Mouse (Mus musculus): ENCODE measurements at regions not wholly inside any gene's neighbourhood (a gene's known extent, or its start where the extent isn't known, plus 50 kb on each side); places are given as distances from the start of the nearest gene placed in this dataset.
A peak's percentile ranks its signal among the peaks of the same experiment; 100 is the strongest.

DNA sequence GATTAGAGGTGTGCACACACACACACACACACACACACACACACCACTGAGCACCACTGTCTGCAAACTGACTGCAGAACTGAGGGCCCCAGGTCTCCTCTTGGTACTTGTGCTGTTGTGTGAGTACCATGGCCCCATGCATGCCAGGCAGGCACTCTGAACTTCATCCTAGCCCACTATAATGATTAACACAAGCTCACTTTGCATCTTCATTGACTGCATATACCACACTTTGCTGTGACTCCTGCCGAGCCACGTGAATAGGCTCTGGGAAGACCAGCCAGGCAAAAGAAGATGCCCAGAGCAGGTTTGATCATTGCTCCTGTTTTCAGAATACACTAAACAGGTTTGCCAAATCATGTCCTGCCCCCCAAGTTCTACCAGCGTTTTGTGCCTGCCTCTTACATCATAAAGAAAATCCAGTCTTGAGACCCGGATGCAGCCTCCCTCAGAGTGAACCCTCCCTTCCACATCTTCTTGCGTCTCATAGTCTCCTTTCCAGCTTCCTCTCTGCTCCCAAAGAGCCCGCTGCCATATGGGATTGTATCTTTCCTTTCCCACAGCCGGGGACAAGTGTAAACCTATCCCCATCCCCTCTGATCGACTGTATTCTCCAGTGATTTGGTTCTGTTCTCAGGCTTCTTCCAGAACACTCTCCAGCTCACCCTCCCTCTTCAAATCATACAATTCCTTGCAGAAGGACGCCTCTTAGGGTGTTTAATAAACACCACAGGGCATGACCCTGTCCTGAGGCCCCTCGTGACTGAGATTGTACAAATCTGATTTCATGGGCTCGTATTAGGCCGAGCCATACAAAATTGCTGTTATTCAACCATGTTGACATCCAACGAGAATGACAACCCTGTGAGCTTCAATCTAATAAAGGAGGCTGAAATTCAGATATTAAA is 215.6 kb upstream of the Jarid2 start:
- Histone ChIP-seq H3K36me3 (ENCODE audit: control insufficient read depth, insufficient read depth, low read length, poor library complexity, severe bottlenecking) (no peaks in the 10 kb centered on the region), H3K27me3 (ENCODE audit: control insufficient read depth, insufficient read depth, low read length, poor library complexity, severe bottlenecking) (no peaks in the 10 kb centered on the region)
- DNase-seq (ENCODE audit: low read depth, low spot score), result no peak

DNA sequence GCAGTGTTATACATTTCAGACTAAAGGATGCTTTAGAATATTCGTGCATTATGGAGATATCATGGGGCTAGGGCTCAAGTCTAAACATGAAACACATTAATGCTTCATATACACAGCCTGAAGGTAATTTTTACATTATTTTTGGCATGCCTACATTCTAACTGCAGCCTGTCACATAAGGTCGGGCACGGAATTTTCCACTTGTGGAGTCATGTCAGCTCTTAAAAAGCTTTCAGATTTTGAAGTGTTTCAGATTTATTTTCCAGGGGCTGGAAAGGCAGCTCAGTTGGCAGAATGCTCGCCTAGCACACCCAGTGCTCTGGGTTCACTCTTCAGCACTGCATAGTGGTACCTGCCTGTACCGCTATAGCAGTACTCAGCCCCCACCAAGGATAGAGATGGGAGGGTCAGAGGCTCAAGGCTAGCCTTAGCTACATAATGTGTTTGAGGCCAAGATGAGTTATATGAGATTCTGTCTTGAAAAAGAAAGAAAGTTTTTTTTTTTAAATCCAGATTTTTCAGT is 214.6 kb upstream of the Jarid2 start:
- H3K27me3 ChIP-seq (ENCODE audit: control insufficient read depth, insufficient read depth, low read length, poor library complexity, severe bottlenecking), result no peaks in the 10 kb centered on the region
- H3K36me3 ChIP-seq (ENCODE audit: control insufficient read depth, insufficient read depth, low read length, poor library complexity, severe bottlenecking), result no peaks in the 10 kb centered on the region
- DNase-seq (ENCODE audit: low read depth, low spot score), result no peak

GRCm38 (mm10) chr13:44516863-44517262 is 212.4 kb upstream of the Jarid2 start:
- Histone ChIP-seq H3K27me3 (ENCODE audit: control insufficient read depth, insufficient read depth, low read length, poor library complexity, severe bottlenecking) (no peaks in the 10 kb centered on the region), H3K36me3 (ENCODE audit: control insufficient read depth, insufficient read depth, low read length, poor library complexity, severe bottlenecking) (no peaks in the 10 kb centered on the region)
- no peak for DNase-seq (ENCODE audit: low read depth, low spot score)

- DNase-seq (ENCODE audit: low read depth, low spot score), result no peak
- Histone ChIP-seq H3K27me3 (ENCODE audit: control insufficient read depth, insufficient read depth, low read length, poor library complexity, severe bottlenecking) (no peaks in the 10 kb centered on the region), H3K36me3 (ENCODE audit: control insufficient read depth, insufficient read depth, low read length, poor library complexity, severe bottlenecking) (no peaks in the 10 kb centered on the region)
These were observed 212.0 kb upstream of the Jarid2 start for GRCm38 (mm10) chr13:44517312-44517711.

DNA sequence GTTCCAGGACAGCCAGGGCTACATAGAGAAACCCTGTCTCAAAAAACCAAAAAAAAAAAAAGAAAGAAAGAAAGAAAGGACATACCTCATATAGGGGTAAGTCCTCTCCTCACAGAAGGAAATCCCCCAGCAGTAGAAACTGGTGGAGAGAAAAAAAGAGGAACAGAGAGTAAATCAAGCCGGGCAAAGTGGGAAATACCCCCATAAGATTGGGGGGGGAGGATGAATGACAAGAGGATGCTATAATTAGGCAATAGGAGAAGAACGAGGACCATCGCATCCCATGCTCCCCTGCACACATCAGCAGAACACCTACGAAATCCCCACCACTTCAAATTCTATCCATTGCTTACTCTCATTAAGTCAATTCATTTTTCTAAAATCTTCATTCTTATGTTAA is 211.1 kb upstream of the Jarid2 start:
- DNase-seq (ENCODE audit: low read depth, low spot score), result peak; percentile 88
- Histone ChIP-seq H3K27me3 (ENCODE audit: control insufficient read depth, insufficient read depth, low read length, poor library complexity, severe bottlenecking) (no peaks in the 10 kb centered on the region), H3K36me3 (ENCODE audit: control insufficient read depth, insufficient read depth, low read length, poor library complexity, severe bottlenecking) (no peaks in the 10 kb centered on the region)

DNA sequence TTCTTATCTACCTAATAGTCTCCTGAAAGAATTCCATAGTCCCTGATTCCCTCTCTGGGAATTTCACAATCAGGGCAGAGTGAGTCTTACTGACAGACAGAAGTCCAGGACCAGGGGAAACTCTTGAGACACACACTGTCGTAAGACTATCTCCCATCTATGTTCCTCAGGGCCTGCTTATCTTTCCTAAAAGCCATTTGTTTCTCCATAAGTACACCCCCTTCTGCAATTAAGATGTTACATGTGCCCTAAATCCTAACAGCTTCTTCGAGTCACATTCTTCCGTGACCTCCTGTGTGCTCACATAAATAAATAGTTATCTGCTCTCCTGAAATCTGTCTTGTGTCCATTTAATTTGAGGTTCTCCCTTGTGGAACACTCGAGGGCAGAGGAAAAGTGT is 205.8 kb upstream of the Jarid2 start:
- Histone ChIP-seq H3K27me3 (ENCODE audit: control insufficient read depth, insufficient read depth, low read length, poor library complexity, severe bottlenecking) (no peaks in the 10 kb centered on the region), H3K36me3 (ENCODE audit: control insufficient read depth, insufficient read depth, low read length, poor library complexity, severe bottlenecking) (no peaks in the 10 kb centered on the region)
- DNase-seq (ENCODE audit: low read depth, low spot score), result no peak

DNA sequence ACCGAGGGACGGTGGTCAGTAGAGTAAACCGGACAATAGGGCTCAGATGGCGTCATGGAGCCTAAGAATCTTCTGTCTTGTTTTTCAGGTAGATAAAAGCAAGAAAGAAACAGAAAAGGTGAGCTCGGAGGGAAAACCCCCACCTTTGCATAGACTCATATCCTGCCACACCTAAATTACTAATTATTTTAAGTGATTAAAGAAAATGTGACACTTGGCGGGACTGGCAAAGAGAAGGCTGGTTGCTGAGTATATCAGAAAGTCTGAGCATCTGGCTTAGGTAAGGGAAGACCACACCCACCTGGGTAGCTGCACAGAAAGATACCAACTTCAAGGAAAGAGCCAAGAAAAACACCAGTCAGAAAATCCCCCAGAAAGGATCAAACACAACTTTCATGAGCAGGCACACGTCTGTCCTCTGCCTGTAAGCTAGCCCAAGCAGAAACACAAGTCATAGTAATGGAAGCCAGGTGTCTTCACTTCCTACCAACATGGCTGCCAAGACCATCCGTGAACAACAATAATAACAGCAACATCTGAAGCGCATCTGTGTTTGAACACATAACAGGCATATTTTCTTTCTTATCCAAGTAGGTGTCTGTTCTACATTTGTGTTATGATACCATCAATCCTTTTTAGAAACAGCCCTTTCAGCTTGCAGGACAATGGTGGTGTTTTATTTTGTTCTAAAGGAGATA is 198.3 kb upstream of the Jarid2 start:
- no peak for DNase-seq (ENCODE audit: low read depth, low spot score)
- Histone ChIP-seq H3K36me3 (ENCODE audit: control insufficient read depth, insufficient read depth, low read length, poor library complexity, severe bottlenecking) (no peaks in the 10 kb centered on the region), H3K27me3 (ENCODE audit: control insufficient read depth, insufficient read depth, low read length, poor library complexity, severe bottlenecking) (no peaks in the 10 kb centered on the region)

DNA sequence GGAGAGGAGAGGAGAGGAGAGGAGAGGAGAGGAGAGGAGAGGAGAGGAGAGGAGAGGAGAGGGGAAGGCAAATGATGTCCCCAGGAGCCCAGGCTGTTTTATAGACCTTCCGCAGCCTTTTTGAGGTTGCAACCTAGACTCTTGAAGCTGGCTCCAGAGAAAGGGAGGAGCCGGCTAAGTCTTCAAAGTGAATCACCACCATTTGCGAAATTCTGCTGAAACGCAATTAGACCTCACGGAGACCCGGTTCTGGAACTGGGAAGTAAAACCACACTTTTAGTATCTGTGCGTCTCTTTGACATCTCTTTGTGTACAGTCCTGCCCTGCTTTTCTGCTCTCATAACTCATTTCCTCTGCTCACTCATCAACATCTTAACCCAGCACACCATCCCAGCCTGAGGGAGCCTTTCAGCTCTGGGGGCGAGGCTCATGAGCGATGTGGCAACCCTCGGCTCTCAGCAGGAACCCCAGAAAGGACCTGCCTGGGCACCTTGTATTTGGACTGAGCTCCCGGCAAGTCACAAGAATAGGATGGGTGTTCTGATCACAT is 196.6 kb upstream of the Jarid2 start:
- H3K36me3 ChIP-seq (ENCODE audit: control insufficient read depth, insufficient read depth, low read length, poor library complexity, severe bottlenecking), result no peaks in the 10 kb centered on the region
- DNase-seq (ENCODE audit: low read depth, low spot score), result no peak
- no peaks in the 10 kb centered on the region for H3K27me3 ChIP-seq (ENCODE audit: control insufficient read depth, insufficient read depth, low read length, poor library complexity, severe bottlenecking)

- no peak for DNase-seq (ENCODE audit: low read depth, low spot score)
- H3K36me3 ChIP-seq (ENCODE audit: control insufficient read depth, insufficient read depth, low read length, poor library complexity, severe bottlenecking), result no peaks in the 10 kb centered on the region
- H3K27me3 ChIP-seq (ENCODE audit: control insufficient read depth, insufficient read depth, low read length, poor library complexity, severe bottlenecking), result no peaks in the 10 kb centered on the region
These were observed 194.6 kb upstream of the Jarid2 start for GRCm38 (mm10) chr13:44534575-44535080.

DNA sequence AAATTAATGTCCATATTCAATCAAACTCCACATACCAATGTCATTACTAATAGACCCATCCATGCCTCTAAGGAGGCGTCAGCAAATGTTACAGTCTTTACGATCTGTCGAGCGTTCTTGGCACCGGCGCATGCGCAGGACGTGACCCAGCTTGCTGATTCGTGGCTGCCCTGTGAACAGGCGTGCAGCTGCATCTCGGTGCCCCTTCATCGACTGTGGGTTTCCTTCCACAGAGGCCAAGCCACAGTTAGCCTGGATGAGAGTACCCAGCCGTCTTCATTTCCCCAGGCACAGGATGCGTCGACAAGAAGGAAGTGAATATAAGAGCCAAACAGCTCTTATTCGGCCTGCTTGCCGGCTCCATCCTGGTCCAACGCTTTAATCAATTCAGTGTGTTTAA is 193.8 kb upstream of the Jarid2 start:
- peak; percentile 84 for DNase-seq (ENCODE audit: low read depth, low spot score)

DNA sequence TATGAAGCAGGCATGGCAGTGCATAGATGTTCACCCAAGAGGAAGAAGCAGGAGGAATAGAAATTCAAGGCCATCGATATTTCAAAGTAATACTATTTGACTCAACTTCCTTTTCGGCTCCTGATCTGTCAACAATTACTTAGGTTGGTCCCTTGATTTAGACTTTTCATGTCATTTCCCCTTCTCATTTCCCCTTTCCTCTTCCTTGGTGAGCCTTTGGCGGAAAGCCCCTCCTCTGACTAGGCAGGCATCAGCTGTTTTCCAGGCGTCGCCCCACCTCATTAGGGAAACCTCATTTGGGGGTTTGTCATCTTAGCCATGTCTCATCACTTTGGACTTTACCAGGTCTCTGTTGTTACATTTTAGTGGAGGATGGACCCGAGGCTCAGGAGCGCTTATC is 191.0 kb upstream of the Jarid2 start:
- Histone ChIP-seq H3K27me3 (ENCODE audit: control insufficient read depth, insufficient read depth, low read length, poor library complexity, severe bottlenecking) (no peaks in the 10 kb centered on the region), H3K36me3 (ENCODE audit: control insufficient read depth, insufficient read depth, low read length, poor library complexity, severe bottlenecking) (no peaks in the 10 kb centered on the region)
- DNase-seq (ENCODE audit: low read depth, low spot score), result peak; percentile 80

More for the DNA sequence above, 193.8 kb upstream of the Jarid2 start:
- Histone ChIP-seq H3K27me3 (ENCODE audit: control insufficient read depth, insufficient read depth, low read length, poor library complexity, severe bottlenecking) (no peaks in the 10 kb centered on the region), H3K36me3 (ENCODE audit: control insufficient read depth, insufficient read depth, low read length, poor library complexity, severe bottlenecking) (no peaks in the 10 kb centered on the region)

GRCm38 (mm10) chr13:44540401-44540800 is 188.9 kb upstream of the Jarid2 start:
- H3K27me3 ChIP-seq (ENCODE audit: control insufficient read depth, insufficient read depth, low read length, poor library complexity, severe bottlenecking), result no peaks in the 10 kb centered on the region
- no peaks in the 10 kb centered on the region for H3K36me3 ChIP-seq (ENCODE audit: control insufficient read depth, insufficient read depth, low read length, poor library complexity, severe bottlenecking)
- DNase-seq (ENCODE audit: low read depth, low spot score), result peak; percentile 79

GRCm38 (mm10) chr13:44541243-44541653 is 188.0 kb upstream of the Jarid2 start:
- Histone ChIP-seq H3K36me3 (ENCODE audit: control insufficient read depth, insufficient read depth, low read length, poor library complexity, severe bottlenecking) (no peaks in the 10 kb centered on the region), H3K27me3 (ENCODE audit: control insufficient read depth, insufficient read depth, low read length, poor library complexity, severe bottlenecking) (no peaks in the 10 kb centered on the region)
- DNase-seq (ENCODE audit: low read depth, low spot score), result peak; percentile 66

GRCm38 (mm10) chr13:44544786-44545185 is 184.5 kb upstream of the Jarid2 start:
- H3K36me3 ChIP-seq (ENCODE audit: control insufficient read depth, insufficient read depth, low read length, poor library complexity, severe bottlenecking), result no peaks in the 10 kb centered on the region
- H3K27me3 ChIP-seq (ENCODE audit: control insufficient read depth, insufficient read depth, low read length, poor library complexity, severe bottlenecking), result no peaks in the 10 kb centered on the region
- DNase-seq (ENCODE audit: low read depth, low spot score), result no peak

- no peak for DNase-seq (ENCODE audit: low read depth, low spot score)
- Histone ChIP-seq H3K27me3 (ENCODE audit: control insufficient read depth, insufficient read depth, low read length, poor library complexity, severe bottlenecking) (no peaks in the 10 kb centered on the region), H3K36me3 (ENCODE audit: control insufficient read depth, insufficient read depth, low read length, poor library complexity, severe bottlenecking) (no peaks in the 10 kb centered on the region)
These were observed 183.0 kb upstream of the Jarid2 start for GRCm38 (mm10) chr13:44546289-44546688.

Measured in splenic B cell, adult 2 months (primary cell).